Mouse (Mus musculus) right cerebral cortex, adult 18-20 months (tissue): Measurements from ENCODE around the gene Olfr573-ps1.
A peak's percentile ranks its signal among the peaks of the same experiment; 100 is the strongest.

Source experiments
- DNase-seq: peaks from one replicate; pipeline ENCODE4 v3.0.0; 2022; ENCODE audit warnings: mixed read lengths

Olfr573-ps1 gene

DNA sequence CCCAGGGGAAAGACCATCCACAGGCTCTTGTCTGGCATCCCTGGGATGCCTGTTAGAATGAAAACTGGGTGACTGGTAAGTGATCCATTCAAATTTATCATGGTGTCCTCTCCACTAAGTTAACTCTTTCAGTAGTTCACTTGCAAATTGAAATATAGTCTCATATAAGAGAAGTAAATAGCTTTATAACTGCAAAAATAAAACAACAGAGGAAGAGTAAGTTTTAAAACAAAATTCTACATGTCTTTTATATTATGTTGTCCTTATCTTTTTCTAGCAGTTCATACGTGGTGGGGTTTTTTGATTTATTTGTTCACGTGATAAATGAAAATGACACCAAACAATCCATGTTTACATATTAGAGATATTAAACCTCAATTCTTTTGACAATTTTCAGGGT is at the start of gene Olfr573-ps1:
Olfr573-ps1 (minus strand) TSS at position 101 of the 400 bp plus-strand sequence.
- DNase-seq, result no peak

DNA sequence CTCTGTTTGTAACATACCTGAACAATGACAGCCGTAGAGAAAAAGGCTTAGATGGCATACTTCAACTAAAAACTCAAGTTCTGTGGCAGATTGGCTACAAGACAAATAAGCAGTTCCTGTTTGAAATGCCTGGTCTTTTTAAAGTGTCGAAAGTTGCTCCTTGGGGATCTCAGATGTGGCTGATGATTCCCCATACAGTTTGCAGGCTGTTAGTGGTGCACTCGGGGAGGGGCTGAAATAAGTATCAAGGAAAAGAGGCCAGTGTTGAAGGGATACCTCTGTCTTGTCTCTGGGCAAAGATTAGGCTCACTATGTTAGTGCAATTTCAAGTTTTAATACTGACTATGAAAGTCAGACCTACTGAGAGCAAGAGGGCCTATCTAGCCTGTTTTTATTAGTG is 46.8 kb upstream of the Olfr573-ps1 start, which contains the start of gene Olfr578:
Olfr578 (minus strand) TSS at position 101 of the 400 bp plus-strand sequence.
- DNase-seq, result no peak

- DNase-seq, result no peak
These were observed 33.5 kb upstream of the Olfr573-ps1 start, which contains the start of gene Olfr577 for GRCm38 (mm10) chr7:102975843-102976242. TSS of gene Olfr577 (minus strand) at chr7:102975943.

DNA sequence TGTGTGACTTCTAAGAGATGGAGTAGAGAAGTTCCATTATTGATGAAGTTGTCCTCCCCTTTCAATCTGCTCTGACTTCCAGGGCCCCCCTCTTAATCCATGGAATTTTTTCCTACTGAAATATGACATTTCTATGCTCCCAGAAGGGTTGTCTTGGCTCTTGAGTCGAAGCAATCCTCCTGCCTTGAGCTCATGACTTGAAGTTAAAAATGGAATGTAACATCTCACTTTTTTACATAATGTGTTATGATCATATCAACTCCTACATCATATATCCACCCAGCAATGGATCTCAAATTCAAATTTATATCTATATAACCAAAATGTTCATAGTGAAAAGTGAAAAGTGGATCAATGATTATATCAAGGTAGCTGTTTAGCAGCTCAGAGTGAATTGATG is 32.0 kb upstream of the Olfr573-ps1 start:
- peak; percentile 4 for DNase-seq

- DNase-seq, result no peak
These were observed 20.0 kb upstream of the Olfr573-ps1 start, which contains the start of gene Olfr576 for GRCm38 (mm10) chr7:102962360-102962759. TSS of gene Olfr576 (plus strand) at chr7:102962660.

GRCm38 (mm10) chr7:102958593-102958992 is 16.2 kb upstream of the Olfr573-ps1 start, which contains the start of gene Olfr575:
TSS of gene Olfr575 (minus strand) at chr7:102958775.
- no peak for DNase-seq

- DNase-seq, result no peak
These were observed 15.8 kb upstream of the Olfr573-ps1 start for GRCm38 (mm10) chr7:102958137-102958536.

- DNase-seq, result no peak
These were observed 8.4 kb upstream of the Olfr573-ps1 start for GRCm38 (mm10) chr7:102950732-102951131.

GRCm38 (mm10) chr7:102948167-102948566 is 5.8 kb upstream of the Olfr573-ps1 start, which contains the start of gene Olfr574:
TSS of gene Olfr574 (plus strand) at chr7:102948467.
- DNase-seq, result no peak

DNA sequence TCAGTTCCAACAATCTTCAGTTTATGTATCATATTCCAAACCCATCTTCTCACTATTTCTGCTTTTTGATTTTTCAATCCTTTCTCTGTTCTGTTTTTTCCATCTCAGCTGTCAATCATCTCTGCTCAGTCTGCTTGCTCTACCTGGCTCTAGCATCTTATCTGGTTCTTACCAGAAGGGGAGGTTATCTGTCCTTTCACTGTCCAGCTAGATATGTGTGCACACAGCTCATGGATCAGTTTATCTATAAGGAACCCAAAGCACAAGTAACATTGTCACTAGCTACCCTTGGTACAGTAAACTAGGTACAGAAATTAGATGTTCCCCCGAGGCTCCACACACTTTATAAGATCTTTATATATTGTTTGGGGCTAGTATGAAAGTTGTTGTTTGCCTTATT is 1.0 kb upstream of the Olfr573-ps1 start:
- no peak for DNase-seq

DNA sequence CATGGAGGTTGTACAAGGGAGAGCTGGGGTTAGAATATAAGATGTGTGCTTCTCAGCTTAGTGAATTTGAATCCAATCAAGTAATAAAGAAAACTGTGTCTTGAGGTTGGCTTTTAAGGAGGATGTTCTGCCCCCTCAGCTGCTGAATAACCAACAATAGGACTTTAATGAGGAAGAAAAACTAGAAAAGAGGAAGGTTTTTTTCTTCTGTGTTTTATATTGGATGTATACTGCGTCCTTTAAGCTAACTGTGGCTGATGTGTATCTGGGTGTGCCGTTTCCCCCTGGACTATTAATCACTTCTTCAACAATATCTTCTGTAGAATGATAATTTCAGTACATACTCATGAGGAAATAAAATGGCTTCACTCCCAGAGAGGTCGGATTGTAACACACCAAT is 15.3 kb downstream of the Olfr573-ps1 start:
- DNase-seq, result no peak

DNA sequence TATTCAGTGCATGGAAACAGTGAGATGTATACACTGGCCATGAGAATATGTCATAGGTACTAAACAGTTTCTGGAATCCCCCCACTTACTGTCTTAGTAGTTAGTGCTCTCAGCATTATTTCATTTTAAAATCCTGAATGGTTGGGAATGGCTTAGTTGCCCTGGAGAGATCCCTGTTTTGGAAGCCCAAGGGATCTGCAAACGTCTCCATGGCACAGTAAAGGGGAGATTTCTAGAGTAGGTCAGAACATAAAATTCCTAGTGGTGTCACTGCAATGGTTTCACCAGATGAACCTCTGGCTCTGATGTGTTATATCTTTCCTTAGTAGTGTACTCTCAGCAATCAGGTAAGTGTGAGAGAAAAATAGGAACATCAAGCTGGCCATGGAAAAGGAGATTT is 18.3 kb downstream of the Olfr573-ps1 start, which contains the start of gene Olfr572:
Olfr572 (plus strand) TSS at position 301 of the 400 bp plus-strand sequence.
- DNase-seq, result no peak

DNA sequence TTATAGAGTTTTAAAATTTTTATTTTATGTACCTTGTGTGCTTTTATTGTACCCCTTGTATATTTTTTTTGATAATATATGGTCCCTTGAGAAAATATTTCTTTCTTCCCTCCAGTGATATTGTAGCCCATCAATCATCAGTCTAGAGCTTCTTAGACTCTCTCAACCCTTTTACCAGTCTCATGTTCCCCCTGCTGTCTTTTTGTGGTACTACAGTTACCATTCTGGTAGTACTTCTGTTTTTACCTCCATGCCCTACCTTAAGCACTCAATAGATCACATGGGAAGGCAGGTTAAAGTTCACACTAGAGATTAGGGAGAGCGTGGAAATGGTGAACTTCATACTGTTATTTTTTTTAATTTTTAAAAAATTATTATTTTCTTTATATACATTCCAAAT is 22.7 kb downstream of the Olfr573-ps1 start:
- DNase-seq, result peak; percentile 3

DNA sequence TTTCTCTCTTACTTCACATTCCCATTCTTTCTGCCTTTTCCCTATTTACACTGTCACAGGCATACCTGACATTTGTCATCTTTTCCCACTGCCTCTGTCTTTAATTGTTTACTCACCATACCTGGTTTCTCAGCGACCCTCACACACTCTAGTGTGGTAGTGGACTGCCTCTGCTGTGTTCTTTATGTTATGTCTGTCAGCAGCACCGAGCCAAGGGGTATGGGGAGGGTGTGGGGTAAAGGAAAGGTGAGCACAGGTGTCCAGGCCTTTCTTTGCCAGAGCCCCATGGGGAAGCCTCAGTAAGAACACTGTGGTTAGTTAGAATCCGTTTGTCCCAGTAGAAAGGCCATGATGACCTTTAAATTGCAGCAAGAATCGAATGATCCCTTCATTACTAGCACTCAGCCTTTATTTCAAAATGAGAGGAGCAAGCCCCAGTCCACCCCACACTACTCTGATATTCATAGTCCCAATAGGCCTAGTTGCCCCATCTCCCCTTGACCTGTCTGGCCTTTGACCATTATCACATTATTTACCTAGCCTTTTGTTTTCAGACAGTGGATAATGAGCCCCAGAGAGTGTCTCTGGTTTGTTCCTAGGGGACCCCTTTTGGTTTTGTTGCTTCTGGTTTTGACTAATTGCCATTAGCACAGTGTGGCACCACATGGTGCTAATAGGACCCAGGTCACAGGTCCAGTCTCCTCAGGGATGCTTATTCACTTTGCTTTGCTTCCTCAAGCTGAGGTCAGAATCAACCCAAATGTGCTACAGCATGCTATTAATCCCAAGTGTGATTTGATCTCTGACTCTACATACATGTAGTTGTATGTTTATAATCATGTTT is 25.1 kb downstream of the Olfr573-ps1 start, which contains the start of gene Olfr571:
Olfr571 (minus strand) TSS at position 505 of the 844 bp plus-strand sequence.
- no peak for DNase-seq

GRCm38 (mm10) chr7:102916405-102916804 is 26.0 kb downstream of the Olfr573-ps1 start:
- no peak for DNase-seq

- no peak for DNase-seq
These were observed 27.1 kb downstream of the Olfr573-ps1 start for GRCm38 (mm10) chr7:102915261-102915660.
